ENCODE assay signal across 16 mouse cellular contexts in genomic region chr6:126440254-126440653, GRCm38 (mm10).
"Had no signal": no experiment of that assay in that cellular context is flagged by ENCODE, and none has a peak within 500 bp of the region (broad histone marks: within the 10 kb centered on the region; RNA-seq: fewer than 3 reads in every experiment).

No protein-coding gene starts in this region.

- ATAC-seq: midbrain, embryonic 16.5 days had no signal

- H3K27me3 ChIP-seq: megakaryocyte, embryonic 14.5 days; neural tube, embryonic 13.5 days; neural tube, embryonic 15.5 days had no signal

- DNase-seq: lung, adult 18-20 months; lung, embryonic 14.5 days; lung, postnatal 10 days; lung, postnatal 36 days; midbrain, embryonic 14.5 days; retina, postnatal 1 day; right cerebral cortex, adult 18-20 months; right cerebral cortex, postnatal 25 days; right cerebral cortex, postnatal 4 days; thymus, adult 2 months; thymus, postnatal 25 days; thymus, postnatal 4 days had no signal
